Mouse (Mus musculus): ENCODE measurements around the gene Sat1. TPM values are rescaled to one million over a fixed set of nuclear protein-coding genes. Genes with fewer than 3 reads are reported as not detected.
"Not testable (repeated sequence)": the region's sequence is repeated elsewhere in the genome, so short reads cannot be mapped to it uniquely, and the experiment has no call there.

Sat1 gene
- 169 and 174 TPM in 2 replicates for total RNA-seq (2021)
- long read RNA-seq, transcript Sat1-201 (6 exons, 1,162 nt): major isoform, 55 of 72 reads
- long read RNA-seq, partial matches to known transcripts: 7 of 72 reads
- long read RNA-seq, other reads (novel, unspliced or antisense): 4 of 72 reads

DNA sequence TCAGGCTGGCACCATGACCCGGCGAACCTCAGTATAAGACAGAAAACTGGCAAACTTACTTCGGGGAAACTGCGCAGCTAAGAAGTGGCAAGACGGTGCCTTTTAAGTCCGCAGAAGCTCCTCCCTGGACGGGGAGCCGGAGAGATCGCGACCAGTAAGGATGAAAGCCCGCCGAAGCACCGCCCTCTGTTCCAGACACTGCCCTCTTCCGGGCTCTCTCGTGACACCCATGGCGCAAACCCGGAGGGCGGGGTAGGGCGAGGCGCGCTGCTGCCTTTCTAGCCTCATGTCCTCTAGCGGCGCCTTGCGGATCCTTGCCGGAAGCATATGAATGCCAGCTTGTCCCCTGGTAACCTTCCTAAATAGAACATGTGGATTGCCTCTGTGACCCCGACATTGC, at the start of gene Sat1:
Sat1 (minus strand) TSS at position 179 of the 400 bp plus-strand sequence.
- peak; percentile 89 for DNase-seq

DNA sequence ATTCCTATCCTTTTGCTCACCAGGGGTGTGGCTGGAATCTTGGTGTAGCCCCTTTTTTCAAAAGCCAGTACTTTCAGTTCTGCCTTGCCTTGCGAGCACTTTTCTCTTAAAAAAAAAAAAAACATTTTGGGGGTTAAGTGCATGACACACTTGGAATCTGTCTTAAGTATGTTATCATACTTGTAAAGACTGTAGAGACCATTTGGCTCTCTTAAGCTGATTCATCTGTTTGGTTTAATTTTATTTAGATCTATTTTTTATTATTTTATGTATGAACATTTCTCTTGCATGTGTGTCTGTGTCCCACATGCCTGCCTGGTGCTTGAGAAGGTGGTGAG, 46.6 kb upstream of the Sat1 start:
- no peak for DNase-seq

DNA sequence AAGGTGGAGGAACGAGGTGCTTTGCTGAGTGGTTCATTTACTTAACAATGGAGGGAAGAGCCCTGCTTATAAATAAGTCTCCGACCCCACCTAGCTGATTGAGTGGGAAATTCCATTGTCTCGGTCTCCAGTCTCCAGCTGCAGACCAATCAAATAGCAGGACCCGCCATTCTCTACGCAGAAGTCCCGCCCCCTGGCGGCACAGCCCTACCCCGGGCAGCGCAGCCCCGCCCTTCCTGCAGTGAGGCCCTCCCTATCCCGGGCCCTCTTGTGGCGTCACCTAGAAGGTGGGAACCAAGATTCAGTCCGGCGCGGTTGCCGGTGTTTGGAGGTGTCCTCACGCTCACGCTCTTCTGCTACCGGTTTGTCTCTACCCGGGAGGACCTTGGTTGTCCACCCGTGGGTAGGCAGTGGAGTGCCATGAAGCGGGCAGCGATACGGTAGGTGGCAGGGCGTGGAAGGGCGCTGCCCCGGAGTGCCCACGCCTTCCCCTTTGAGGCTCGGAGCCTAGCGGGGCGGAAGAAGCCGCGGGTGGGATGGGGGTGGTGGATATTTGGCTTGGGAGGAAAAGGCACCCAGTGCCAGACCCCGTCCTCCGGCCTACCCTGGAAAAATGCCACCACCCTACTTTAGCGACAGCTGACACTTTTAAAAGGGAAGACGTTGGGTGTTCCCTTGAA, 46.1 kb upstream of the Sat1 start, which contains the start of gene Acot9:
Acot9 (plus strand) TSS at position 209 of the 680 bp plus-strand sequence.
- DNase-seq: peak; percentile 88

DNA sequence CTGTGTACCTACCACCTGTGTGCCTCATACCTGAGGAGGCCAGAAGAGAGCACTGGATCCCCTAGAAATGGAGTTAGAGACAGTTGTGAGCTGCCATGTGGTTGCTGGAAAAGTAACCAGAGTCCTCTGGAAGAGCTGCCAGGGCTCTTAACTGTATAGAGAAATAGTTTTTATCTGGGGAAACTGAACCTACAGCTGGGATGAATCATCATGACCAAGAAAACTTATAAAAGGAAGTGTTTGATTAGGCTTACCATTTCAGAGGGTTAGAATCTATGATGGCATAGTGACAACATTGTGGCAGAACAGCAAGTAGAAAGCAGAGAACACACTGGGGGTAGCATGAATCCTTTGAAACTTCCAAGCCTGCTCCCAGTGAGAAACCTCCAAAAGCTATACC, 40.6 kb upstream of the Sat1 start:
- no peak for DNase-seq

DNA sequence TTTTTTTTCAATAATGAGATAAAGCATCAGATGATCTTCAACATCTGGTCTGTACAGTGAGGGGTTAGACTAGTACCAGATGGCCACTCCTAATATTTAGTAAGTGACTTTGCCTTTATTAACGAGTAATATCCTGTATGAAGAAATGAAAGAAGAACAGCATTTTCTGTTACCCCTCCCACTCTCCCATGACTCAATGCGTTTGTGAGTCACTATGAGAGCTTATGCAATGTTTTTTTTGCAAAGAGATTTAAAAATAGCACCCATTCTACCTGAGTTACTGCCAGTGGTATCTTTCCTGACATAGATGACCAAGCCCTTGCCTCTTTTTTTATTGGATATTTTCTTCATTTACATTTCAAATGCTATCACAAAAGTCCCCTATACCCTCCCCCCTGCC, 2.0 kb upstream of the Sat1 start:
- DNase-seq: no peak

DNA sequence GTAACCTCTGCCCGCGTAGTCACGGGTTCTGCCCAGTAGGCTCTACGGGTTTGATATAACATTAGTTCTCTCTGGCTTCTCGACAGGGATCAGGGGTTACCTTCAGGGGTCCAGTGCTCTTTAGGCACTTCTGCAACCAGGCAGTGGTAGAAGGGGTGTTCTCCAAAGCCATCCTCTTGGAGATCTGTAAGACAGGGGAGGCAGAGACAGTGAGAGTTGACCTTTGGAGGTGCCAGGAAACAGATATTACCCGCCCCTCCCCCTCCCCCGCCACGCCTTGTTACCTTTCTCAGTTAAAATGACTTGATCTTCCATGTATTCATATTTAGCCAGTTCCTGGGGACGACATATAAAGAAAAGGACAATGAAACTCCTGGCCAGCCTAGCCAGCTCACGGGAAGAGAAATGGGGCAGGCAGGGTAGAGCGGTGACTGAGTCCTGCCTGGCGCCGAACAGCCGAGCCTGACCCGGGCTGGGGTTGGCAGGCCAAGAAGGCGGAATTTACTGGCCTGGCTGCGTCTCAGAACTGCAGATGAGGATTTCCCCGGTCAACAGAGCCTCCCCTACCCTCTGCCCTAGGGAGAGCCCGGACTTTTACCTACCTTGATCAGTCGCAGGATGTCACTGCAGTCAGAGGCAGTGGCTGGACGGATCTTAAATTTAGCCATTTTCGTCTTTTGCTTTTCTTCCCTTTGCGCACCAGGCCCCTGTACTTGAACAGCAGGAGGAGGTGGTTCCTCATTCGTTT, 574 bp downstream of the Sat1 start:
- peak; percentile 29 for DNase-seq

DNA sequence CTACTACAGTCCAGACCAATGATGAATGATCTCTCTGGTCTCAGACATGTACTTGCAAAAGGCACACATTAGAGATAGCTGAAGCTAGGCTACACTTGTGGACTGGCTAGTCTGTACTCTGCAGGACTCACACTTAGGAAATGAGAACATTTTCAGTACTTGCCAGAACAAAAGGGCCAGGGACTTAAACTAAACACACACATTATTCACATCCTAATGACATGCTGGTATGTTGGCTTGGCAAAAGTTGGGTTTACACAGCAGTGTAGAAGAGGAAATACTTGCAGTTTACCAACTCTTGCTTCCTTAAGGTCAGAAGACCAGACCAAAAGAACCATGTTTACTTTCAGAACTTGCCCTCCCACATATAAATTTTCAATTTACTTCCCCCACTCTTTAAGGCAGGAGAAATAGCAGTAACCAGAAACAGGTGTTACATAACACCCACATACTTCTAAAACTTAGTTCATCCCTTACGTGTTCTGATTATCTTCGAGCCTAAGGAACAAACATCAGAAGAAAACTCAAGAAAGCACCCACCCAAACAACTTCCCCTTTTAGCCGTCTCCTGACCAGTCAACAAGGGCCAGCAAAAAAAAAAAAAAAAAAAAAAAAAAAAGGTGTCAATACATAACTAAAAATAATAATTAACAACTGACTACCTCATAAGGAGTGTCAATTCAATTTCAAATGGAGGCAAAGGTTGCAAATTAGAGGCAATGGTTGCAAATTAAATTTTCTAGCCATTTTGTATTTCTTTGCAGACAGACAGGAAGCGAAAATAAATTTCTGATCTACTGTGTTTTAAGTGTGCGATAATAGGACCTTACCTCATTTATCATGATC, 1.7 kb downstream of the Sat1 start:
- DNase-seq: no peak

DNA sequence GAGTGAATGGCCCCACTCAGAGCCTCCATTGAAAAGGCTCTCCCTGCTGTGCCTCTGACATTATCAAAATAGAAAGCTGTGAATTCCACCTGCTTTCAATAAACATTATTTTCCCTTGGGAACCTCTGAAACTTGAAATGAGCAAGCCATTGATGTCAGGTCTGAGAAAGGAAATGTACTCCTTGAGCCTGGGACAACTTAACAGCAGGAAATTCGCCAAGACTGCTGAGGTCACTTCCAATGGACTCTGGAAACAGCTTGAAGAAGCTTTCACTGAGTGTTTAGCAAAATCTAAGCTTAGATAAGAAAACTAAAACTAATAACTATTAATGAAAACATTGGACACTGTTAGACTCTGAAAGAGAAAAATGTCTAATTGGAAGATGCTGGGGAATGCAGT, 7.6 kb downstream of the Sat1 start:
- DNase-seq: no peak

DNA sequence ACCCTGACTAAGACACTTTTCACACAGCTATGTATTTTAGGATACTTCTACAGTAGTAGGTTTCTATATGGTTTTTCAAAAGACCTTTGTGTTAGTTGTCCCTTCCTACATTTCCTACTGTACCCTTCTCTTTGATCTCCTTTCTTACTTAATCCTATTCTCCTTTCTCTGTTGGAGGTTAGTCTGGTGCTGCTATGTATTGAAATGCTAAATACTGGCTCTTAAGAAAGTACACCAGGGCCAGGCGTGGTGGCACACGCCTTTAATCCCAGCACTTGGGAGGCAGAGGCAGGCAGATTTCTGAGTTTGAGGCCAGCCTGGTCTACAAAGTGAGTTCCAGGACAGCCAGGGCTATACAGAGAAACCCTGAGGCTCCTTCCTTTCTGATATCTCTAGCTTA, 10.8 kb downstream of the Sat1 start:
- DNase-seq: not testable (repeated sequence)

DNA sequence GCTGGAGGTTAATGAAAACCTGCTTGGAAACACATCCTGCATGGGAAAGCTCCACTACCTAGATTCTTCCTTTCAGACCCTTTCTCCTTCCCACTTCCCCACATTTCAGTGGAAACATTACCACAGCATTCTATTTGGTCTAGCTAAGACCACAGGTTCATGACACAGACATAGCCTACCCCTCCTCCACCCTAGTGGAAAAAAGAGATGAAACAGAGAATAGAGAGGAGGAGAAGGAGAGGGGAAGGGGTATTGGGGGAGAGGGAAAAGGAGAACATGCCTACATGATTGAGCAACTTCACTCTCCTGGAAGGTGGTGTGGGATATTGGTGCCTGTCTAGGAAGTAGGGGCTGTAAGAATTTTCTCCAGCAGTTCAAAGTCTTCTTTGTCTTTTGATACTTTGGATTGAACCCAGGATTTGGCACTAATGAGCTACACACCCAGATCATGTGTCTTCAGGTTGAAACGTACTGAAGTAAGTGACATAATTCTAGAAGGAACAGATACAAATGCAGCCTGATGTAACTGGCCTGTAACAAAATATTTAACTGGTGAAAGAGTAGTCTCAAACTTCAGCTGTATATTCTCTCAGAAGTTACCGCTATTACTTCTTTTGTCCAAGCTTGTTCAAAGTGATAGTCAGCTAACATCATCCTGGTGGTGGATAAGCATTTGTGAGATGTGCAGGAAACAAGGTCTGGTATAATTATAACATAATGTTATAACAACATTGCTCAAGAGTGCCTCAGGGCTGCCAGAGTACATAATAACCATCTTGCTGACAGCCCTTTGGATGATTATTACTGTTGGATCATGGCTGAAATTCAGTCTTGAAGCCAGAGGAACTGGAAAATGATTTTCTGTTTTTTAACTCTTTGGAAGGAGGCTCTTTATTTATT, 13.6 kb downstream of the Sat1 start:
- DNase-seq: no peak

DNA sequence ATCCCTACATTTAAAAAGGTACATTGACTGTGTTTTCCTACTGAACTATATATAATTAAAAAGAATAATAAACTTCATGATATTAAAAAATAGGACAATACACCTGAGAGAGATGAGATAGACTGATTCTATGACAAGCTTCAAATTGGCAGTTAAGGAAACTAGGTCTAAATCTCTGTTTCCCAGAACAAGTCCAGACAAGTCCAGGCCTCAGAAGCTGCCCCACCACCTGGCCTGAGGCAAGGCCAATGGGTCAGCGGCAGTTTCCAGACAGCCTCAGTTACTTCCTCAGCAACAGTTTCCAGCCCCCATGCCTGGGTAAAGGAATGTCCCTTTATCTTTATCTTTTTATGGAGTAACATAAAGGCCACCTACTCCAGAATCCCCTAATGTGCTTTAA, 14.4 kb downstream of the Sat1 start:
- DNase-seq: no peak

DNA sequence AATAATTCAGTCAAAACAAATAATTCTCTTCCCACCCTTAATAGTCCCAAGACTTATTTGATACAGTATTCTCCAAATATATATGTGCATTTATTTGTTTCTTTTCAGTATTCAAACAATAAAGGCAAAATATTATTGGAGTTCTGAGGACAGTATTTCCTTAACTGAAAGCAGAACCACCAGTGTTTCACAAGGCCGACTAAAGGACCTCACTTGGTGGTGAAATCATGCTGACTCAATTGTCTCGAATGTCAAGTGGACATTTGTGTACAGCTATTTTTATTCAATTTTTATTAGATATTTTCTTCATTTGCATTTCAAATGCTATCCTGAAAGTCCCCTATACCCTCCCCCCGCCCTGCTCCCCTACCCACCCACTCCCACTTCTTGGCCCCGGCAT, 21.3 kb downstream of the Sat1 start:
- DNase-seq: no peak

DNA sequence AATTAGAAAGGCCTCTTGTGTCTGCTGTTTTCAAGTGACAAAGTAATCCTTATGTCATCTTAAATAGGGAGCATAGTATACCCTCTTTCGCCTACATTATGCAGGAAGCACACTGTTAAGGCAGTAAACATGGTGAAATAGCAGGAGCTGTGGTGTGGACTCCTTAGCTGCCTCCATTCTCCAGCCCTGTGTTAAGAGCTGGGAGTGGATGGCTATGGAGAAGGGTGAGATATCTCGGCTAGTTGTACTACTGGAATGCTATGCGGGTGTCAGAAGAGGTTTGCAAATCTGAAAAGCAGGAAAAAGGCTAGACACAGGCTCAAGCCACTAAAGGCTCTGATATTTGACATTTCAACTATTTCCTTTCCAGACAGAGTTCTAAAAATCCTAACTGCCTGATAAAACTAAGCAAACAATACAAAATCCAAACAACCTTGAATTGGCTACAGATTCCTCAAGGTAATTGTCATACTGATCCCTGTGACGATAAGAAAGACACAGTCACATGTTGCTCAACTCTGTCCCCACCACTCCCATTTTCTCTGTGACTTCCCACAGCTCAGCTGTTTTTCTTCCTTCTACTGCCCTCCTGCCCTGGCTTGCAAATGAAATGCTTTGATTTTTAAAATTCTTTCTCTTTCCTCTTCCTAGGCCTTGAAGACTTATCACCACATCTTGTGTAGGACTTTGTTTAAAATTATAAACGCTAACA, 22.4 kb downstream of the Sat1 start:
- DNase-seq: no peak

DNA sequence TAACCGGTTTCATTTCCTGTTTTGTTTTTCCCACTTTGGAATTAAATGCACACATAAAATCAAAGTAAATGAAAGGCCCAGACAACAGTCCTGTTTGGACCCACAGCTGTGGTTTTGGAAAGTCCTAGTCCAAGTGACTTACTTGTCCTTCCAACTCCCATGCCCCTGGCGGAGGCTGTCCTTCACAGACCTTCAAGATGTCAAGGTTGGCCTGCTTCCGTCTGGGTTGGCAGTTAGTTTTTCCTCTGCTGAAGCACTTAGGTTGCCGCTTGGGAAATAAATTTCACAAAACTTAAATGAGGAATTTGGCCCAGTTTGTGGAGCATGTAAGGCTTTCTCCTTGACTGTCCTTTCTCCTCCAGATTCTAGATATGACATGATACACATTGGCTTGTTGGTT, 24.3 kb downstream of the Sat1 start:
- peak; percentile 23 for DNase-seq

DNA sequence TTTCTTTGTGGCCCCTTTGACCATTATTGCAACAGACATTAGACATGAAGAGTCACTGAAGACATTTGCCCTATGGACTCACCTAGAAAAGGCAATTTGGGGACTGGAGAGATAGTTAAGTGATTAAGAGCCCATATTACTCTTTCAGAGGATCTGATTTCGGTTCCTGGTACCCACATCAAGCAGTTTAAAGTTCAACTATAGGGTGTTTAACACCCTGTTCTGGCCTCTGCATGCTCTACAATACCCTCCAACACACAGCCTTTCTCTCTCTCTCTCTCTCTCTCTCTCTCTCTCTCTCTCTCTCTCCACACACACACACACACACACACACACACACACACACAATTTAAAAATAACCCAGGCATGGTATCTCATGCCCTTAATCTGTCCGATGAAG, 38.6 kb downstream of the Sat1 start:
- DNase-seq: no peak

DNA sequence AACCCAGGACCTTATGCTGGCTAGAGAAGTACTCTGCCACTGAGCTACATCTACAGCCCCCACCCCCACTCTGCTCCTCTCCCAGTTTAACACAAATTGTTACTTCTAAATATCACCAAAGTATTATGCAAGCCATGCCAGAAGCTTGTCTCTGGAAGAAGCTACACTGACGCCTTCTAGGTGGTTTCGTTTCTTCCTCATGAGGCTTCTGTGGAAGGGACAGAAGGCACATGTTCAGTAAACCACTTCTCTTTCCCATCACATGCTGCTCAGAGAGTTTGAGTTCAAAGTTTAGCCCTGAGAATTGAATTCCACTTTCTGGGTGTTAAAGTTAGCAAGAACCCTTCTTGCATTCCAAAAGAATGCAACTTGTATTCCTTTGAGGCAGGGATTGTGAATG, 39.0 kb downstream of the Sat1 start:
- no peak for DNase-seq

DNA sequence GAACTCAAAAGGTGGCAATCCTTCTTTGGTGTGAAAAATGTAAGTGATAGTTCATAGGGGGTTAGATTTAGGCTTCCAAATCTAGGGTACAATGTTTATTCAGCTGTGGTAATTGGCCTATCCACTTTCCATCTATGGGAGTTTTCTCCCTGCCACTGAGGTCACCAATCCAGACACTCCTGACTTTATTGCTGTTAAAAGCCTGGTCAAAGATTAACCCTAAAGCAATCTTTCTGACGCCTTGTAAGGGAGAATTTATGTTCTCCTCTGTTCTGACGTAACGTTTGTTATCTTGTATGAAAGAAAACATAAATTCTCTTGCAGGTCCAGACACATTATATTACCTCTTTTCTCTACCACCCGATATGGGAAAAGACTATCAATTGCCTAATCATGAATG, 40.7 kb downstream of the Sat1 start:
- DNase-seq: no peak

DNA sequence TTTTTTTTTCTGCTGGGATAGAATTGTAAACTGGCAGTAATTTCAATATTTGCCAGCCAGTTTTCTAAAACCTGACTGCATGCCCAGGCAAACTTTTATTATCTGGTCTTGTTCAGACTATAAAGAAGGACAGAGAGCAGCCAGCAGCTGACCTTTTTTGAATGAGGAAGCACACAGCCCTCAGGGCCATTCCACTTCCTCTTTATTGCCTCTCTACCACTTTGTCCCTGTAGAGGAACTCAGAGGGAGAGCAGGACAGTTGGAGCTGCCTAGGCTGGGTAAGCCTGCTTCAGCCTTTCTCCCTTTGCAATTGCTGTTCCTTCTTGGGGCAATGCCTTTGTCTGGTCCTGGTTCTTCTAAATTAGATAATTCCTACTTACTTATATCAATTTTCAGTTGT, 43.9 kb downstream of the Sat1 start:
- DNase-seq: no peak

DNA sequence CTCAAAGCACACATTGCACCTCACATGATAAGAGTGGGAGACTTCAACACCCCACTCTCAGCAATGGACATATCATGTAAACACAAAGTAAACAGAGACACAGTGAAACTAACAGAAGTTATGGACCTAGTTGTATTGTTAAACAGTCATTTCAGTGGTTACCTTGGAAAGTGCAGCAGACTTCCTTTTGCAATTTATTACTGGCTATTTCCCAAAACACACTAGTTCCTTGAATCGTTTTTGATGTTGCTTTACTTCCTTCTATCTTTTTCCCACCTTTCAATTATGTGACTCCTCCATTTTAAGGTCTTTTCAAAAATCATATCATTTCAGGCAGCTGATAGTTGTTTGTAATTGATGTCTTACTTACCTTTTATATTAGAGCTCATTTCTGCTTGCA, 44.5 kb downstream of the Sat1 start:
- DNase-seq: no peak

DNA sequence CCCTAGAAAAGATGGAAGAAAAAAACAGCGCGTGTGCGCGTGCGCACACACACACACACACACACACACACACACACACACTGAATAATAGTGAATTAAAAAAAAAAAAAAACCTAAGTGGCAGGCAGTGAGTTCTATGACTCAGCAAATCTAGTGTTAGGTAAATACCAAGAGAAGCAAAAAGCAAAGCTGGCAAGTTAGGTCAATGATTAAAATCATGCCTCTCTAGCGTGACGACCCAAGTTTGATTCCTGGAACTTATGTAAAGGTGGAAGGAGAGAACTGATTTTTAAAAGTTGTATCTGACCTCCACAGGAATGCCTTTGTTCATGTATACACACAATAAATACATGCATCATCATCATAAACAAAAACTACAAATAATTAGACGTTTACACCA, 46.4 kb downstream of the Sat1 start:
- DNase-seq: no peak

DNA sequence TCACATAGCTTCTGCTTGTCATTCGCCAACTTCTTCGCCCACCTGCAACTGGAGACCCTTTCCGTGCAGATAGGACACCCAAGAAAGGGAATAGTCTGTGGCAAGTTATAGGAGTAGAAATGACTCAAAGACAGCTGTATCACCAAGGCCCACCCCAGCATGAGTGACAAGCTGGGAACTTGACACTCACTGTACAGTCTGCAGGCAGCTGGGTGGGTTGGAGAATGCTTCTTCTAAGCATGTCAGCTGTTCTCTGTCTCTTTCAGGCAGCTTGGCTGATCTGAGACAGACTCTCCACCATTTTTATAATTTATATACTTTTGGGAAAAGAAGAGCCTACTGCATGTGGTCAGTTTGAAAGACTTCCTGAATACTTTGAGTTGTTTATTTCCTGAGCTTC, 48.6 kb downstream of the Sat1 start:
- DNase-seq: no peak

All from adrenal gland, postnatal 25 days (tissue).